Mouse (Mus musculus): ENCODE measurements at regions not wholly inside any gene's neighbourhood (a gene's known extent, or its start where the extent isn't known, plus 50 kb on each side); places are given as distances from the start of the nearest gene placed in this dataset.

DNA sequence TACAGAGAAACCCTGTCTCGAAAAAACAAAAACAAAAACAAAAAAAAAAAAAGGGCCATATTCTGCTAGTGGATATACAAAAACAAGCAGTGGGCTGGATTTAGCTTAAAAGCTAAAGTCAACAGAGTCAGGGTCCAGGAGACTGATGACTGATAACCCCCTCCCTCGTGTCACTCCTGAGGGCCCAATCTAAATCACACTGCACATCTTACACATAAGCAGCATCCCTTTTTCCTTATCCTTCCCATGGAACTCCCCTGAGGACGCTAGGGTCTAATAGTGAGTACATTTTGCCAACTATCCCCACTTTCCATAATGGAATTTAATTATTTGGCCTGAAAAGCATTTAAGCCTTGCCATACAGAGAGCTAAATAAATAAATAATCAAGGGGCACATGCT lies 150.3 kb upstream of the Clint1 start:
- TF ChIP-seq CTCF (IDR thresholded peaks at IDR 0.05; ENCODE audit: borderline replicate concordance, control insufficient read depth, extremely low read depth, insufficient read depth, low read length, poor library complexity) (no peak), POLR2A (IDR thresholded peaks at IDR 0.05; ENCODE audit: control insufficient read depth, extremely low read depth, insufficient read depth, low read length, poor library complexity) (no peak)

All from thymus, adult 2 months (tissue).